Mouse (Mus musculus) limb, embryonic 15.5 days (tissue): ENCODE results near the gene Nek11. TPM values are rescaled to one million over a fixed set of nuclear protein-coding genes. Genes with fewer than 3 reads are reported as not detected.

Experiments
- ATAC-seq: fragments of 200-750 bp; cut with Nextera tagmentation; 2 replicates; pipeline ENCODE4 v1.8.0; 2017; ENCODE audit warnings: low read depth, moderate TSS enrichment; ENCODE audit not compliant: insufficient number of reproducible peaks, low FRiP score, low TSS enrichment
- H3K27ac ChIP-seq: fragments of 300-500 bp; sonication (generic); 2 replicates; pipeline ENCODE4 v1.5.1; 2015; ENCODE audit warnings: moderate library complexity, mild to moderate bottlenecking, inconsistent platforms
- H3K27me3 ChIP-seq: fragments of 300-500 bp; sonication (generic); 2 replicates; pipeline ENCODE4 v1.6.1; 2015; ENCODE audit warnings: inconsistent platforms
- H3K36me3 ChIP-seq: fragments of 300-500 bp; sonication (generic); 2 replicates; pipeline ENCODE4 v1.6.1; 2015; ENCODE audit warnings: inconsistent platforms
- H3K4me1 ChIP-seq: fragments of 300-500 bp; sonication (generic); 2 replicates; pipeline ENCODE4 v1.6.1; 2015; ENCODE audit warnings: inconsistent platforms
- H3K4me2 ChIP-seq: fragments of 300-500 bp; sonication (generic); 2 replicates; pipeline ENCODE4 v1.6.1; 2015; ENCODE audit warnings: mild to moderate bottlenecking, inconsistent platforms
- H3K4me3 ChIP-seq: fragments of 300-500 bp; sonication (generic); 2 replicates; pipeline ENCODE4 v1.5.1; 2015; ENCODE audit warnings: mild to moderate bottlenecking, inconsistent platforms
- H3K9ac ChIP-seq: fragments of 300-500 bp; sonication (generic); 2 replicates; pipeline ENCODE4 v1.6.1; 2015; ENCODE audit warnings: inconsistent platforms
- H3K9me3 ChIP-seq: fragments of 300-500 bp; sonication (generic); 2 replicates; pipeline ENCODE4 v1.6.1; 2016; ENCODE audit warnings: inconsistent platforms
- WGBS: fragments of 180-500 bp; shearing (Covaris S2); methylation state at CpG from one replicate; pipeline ENCODE4 v1.1.7; 2015; 5-methylcytosine and 5-hydroxymethylcytosine counted together
- polyA plus RNA-seq: library from polyadenylated mRNA; unstranded; fragments of >200 nt; fragmentation: Nextera tagmentation; extraction: Ambion mirVana; gene quantifications from 2 replicates; pipeline ENCODE4 v1.2.1, GENCODE M21; 2015

Nek11 gene
- polyA plus RNA-seq, 1 experiment from 2014 or later = 0.17 TPM

- 94% methylated on average over 4 of the region's 4 CpGs for WGBS
- no peaks in the 10 kb centered on the region for H3K9me3 ChIP-seq
- ATAC-seq = no peak
- H3K4me1 ChIP-seq = no peaks in the 10 kb centered on the region
- no peaks in the 10 kb centered on the region for H3K36me3 ChIP-seq
- no peak overlapping the region for H3K9ac ChIP-seq
- no peaks in the 10 kb centered on the region for H3K27me3 ChIP-seq
- H3K27ac ChIP-seq = no peak overlapping the region
- no peak overlapping the region for H3K4me3 ChIP-seq
- no peak overlapping the region for H3K4me2 ChIP-seq
Measured at GRCm38 (mm10) chr9:105366199-105366598, 29.1 kb downstream of the Nek11 start.

- WGBS = 73% methylated on average over 5 of the region's 5 CpGs
- no peaks in the 10 kb centered on the region for H3K27me3 ChIP-seq
- H3K4me2 ChIP-seq = no peak overlapping the region
- H3K27ac ChIP-seq = no peak overlapping the region
- H3K4me1 ChIP-seq = no peaks in the 10 kb centered on the region
- H3K9me3 ChIP-seq = no peaks in the 10 kb centered on the region
- ATAC-seq = no peak
- H3K9ac ChIP-seq = no peak overlapping the region
- no peak overlapping the region for H3K4me3 ChIP-seq
- no peaks in the 10 kb centered on the region for H3K36me3 ChIP-seq
Measured at GRCm38 (mm10) chr9:105363520-105364231, 31.6 kb downstream of the Nek11 start.

- H3K27me3 ChIP-seq = no peaks in the 10 kb centered on the region
- no peaks in the 10 kb centered on the region for H3K36me3 ChIP-seq
- H3K9ac ChIP-seq = no peak overlapping the region
- no peaks in the 10 kb centered on the region for H3K4me1 ChIP-seq
- no peak for ATAC-seq
- no peak overlapping the region for H3K4me3 ChIP-seq
- H3K27ac ChIP-seq = no peak overlapping the region
- no peak overlapping the region for H3K4me2 ChIP-seq
- WGBS = 78% methylated on average over 2 of the region's 2 CpGs
- no peaks in the 10 kb centered on the region for H3K9me3 ChIP-seq
Measured at GRCm38 (mm10) chr9:105362181-105362580, 33.1 kb downstream of the Nek11 start.

GRCm38 (mm10) chr9:105349034-105349433 is 46.3 kb downstream of the Nek11 start:
- Histone ChIP-seq H3K27ac (no peak overlapping the region), H3K4me2 (no peak overlapping the region), H3K9me3 (no peaks in the 10 kb centered on the region), H3K4me3 (no peak overlapping the region), H3K27me3 (no peaks in the 10 kb centered on the region), H3K4me1 (no peaks in the 10 kb centered on the region), H3K36me3 (no peaks in the 10 kb centered on the region), H3K9ac (no peak overlapping the region)
- ATAC-seq = no peak
- WGBS = 19% methylated on average over 5 of the region's 5 CpGs

GRCm38 (mm10) chr9:105348242-105349031 is 46.9 kb downstream of the Nek11 start:
- H3K9ac ChIP-seq = no peak overlapping the region
- no peak for ATAC-seq
- no peaks in the 10 kb centered on the region for H3K9me3 ChIP-seq
- H3K4me1 ChIP-seq = no peaks in the 10 kb centered on the region
- no peaks in the 10 kb centered on the region for H3K27me3 ChIP-seq
- H3K36me3 ChIP-seq = no peaks in the 10 kb centered on the region
- H3K4me2 ChIP-seq = no peak overlapping the region
- no peak overlapping the region for H3K27ac ChIP-seq
- H3K4me3 ChIP-seq = no peak overlapping the region
- WGBS = 67% methylated on average over 10 of the region's 10 CpGs

DNA sequence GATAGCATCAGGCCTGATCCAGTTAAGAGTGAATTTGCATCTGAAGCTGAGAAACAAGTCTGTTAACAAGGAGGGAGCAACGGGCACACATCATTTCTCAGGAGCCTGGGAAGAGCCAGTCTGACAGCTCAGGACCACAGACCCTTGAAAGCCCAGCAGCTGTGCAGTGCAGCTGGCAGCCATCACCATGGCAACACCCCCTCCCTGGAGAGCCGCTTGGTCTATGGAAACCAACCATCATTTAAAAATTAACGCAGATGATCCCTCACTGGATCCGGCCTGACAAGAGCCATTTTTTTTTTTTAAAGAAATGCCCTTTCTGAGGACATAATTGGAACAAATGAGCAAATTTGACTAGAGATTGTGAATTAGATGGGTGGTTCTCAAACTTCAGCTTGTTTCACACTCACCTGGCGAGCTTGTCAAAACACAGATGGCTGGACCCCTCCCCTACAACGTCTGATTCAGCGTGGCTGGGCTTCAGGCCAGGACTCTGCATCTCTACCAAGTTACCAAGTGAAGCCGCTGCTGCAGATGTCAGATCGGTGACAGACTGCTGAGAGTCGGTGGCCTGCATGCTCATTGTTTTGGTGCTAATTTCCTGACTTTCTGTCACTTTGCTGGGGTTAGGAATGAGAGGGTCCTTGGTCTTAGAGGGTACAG is 52.2 kb downstream of the Nek11 start:
- Histone ChIP-seq H3K9me3 (no peaks in the 10 kb centered on the region), H3K27ac (no peak overlapping the region), H3K27me3 (no peaks in the 10 kb centered on the region), H3K9ac (no peak overlapping the region), H3K36me3 (no peaks in the 10 kb centered on the region), H3K4me3 (no peak overlapping the region), H3K4me1 (no peaks in the 10 kb centered on the region), H3K4me2 (no peak overlapping the region)
- ATAC-seq = no peak
- 48% methylated on average over 10 of the region's 10 CpGs for WGBS

- Histone ChIP-seq H3K4me1 (no peaks in the 10 kb centered on the region), H3K9me3 (no peaks in the 10 kb centered on the region), H3K9ac (no peak overlapping the region), H3K27ac (no peak overlapping the region), H3K36me3 (no peaks in the 10 kb centered on the region), H3K4me2 (no peak overlapping the region), H3K4me3 (no peak overlapping the region), H3K27me3 (no peaks in the 10 kb centered on the region)
- ATAC-seq = no peak
- 83% methylated on average over 3 of the region's 3 CpGs for WGBS
Measured at GRCm38 (mm10) chr9:105342565-105342964, 52.8 kb downstream of the Nek11 start.

DNA sequence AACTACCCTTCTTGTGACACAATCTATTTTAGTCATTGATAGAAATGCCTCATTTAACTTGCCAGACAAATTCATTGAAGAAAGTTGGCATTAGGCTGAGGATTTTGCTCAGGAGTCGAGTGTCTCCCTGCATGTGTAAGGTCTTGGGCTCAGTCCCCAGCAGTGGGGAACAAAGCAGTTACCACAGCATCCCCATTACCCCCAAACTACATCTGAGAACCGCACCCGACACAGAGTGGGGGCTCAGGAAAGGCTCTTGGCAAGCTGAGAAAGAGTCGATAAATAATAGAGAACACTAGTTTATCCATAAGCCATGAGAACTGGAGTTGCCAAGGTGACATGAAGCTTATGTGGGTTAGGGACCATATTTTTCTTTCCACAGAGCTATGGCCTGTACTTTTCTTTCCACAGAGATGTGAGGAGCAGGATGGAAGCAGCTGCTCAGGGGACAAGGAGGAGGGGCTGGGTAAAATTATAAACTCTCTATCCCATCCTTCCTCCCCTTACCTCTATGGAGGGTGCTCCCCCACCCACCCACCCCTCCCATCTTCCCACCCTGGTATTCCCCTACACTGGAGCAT is 62.8 kb downstream of the Nek11 start:
- Histone ChIP-seq H3K4me1 (no peaks in the 10 kb centered on the region), H3K36me3 (no peaks in the 10 kb centered on the region), H3K9me3 (no peaks in the 10 kb centered on the region), H3K27me3 (no peaks in the 10 kb centered on the region), H3K27ac (no peak overlapping the region), H3K9ac (no peak overlapping the region), H3K4me2 (no peak overlapping the region), H3K4me3 (no peak overlapping the region)
- 83% methylated on average over 4 of the region's 4 CpGs for WGBS
- ATAC-seq = no peak

- no peaks in the 10 kb centered on the region for H3K9me3 ChIP-seq
- no peak overlapping the region for H3K9ac ChIP-seq
- no peak for ATAC-seq
- no peaks in the 10 kb centered on the region for H3K27me3 ChIP-seq
- H3K27ac ChIP-seq = no peak overlapping the region
- H3K4me3 ChIP-seq = no peak overlapping the region
- 91% methylated on average over 10 of the region's 10 CpGs for WGBS
- H3K4me1 ChIP-seq = no peaks in the 10 kb centered on the region
- no peaks in the 10 kb centered on the region for H3K36me3 ChIP-seq
- H3K4me2 ChIP-seq = no peak overlapping the region
Measured at GRCm38 (mm10) chr9:105321856-105322255, 73.5 kb downstream of the Nek11 start.

DNA sequence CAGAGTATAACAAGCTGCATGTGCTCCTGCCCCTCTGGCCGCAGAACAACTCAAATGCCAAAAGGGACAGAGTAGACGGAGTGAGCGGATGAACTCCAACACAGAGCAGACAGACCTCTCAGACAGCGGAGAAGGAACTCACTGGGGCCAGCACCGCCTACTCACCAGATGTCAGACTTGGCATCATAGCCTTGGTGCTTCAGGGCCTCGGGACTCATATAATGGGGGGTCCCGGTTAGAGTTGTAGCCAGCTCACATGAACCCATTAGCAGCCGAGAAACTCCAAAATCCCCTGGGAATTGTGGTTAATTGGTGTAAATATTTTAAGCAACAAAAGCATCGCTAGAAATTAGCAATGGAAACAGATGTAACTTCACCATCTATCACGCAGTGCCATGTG is 82.1 kb downstream of the Nek11 start:
- H3K9ac ChIP-seq = no peak overlapping the region
- no peak overlapping the region for H3K27ac ChIP-seq
- no peak for ATAC-seq
- H3K27me3 ChIP-seq = no peaks in the 10 kb centered on the region
- H3K9me3 ChIP-seq = no peaks in the 10 kb centered on the region
- WGBS = 63% methylated on average over 10 of the region's 10 CpGs
- H3K4me3 ChIP-seq = no peak overlapping the region
- no peaks in the 10 kb centered on the region for H3K36me3 ChIP-seq
- no peak overlapping the region for H3K4me2 ChIP-seq
- no peaks in the 10 kb centered on the region for H3K4me1 ChIP-seq

DNA sequence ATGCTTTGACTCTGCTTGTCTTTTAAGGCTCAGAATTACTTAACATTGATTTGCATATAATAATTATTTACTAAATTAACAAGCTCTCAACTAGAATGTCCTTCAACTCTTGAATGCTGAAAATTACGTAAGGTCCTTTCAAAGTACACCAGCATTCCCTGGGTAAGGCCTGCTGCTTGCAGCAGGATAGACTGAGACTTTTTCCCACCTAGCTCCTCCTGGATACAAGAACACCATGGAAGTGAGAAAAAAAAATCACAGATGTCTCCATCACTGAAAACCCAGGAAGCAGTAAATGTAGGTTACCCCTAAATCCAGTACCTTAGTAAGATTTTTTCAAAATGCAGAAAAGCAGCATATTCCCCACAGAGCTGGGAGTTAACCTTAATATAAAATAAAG is 82.6 kb downstream of the Nek11 start:
- WGBS = 86% methylated on average over 1 of the region's 1 CpGs
- ATAC-seq = no peak
- no peak overlapping the region for H3K4me3 ChIP-seq
- no peak overlapping the region for H3K9ac ChIP-seq
- H3K36me3 ChIP-seq = no peaks in the 10 kb centered on the region
- no peaks in the 10 kb centered on the region for H3K9me3 ChIP-seq
- H3K27ac ChIP-seq = no peak overlapping the region
- no peak overlapping the region for H3K4me2 ChIP-seq
- H3K27me3 ChIP-seq = no peaks in the 10 kb centered on the region
- H3K4me1 ChIP-seq = no peaks in the 10 kb centered on the region
